Mouse (Mus musculus): ENCODE results near the gene Triap1. TPM values are rescaled to one million over a fixed set of nuclear protein-coding genes. Genes with fewer than 3 reads are reported as not detected.

Triap1 gene
- total and polyA plus RNA-seq, 3 experiments, result 59.2 to 63.2 TPM; not detected in 1

DNA sequence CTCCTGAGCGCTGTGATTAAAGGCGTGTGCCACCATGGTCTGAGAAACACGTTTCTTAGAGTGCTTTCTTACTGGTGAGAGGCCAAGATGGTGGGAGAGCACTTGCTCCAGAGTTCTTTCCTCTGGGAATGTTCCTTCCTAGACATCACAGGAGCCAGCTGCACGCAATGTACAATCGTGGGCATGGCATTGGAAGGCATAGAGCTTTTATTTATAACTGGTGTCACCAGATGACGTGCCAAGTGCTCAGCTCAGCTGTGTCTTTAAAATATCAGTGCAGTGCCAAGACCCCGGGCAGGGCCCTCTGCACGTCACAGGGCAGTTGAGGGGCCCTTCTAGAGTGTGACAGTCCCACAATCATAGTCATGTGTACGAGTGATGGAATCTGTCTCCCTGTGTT is 10.1 kb upstream of the Triap1 start:
- H3K9me3 ChIP-seq (replicated peaks; ENCODE audit: insufficient read depth, low read length), result no peaks in the 10 kb centered on the region
- no peak for DNase-seq (ENCODE audit: low read depth, low spot score)
- H3K4me3 ChIP-seq (ENCODE audit: control insufficient read depth in 1 of 2, insufficient read depth in 1 of 2, low read depth in 2 of 2, low read length in 2 of 2), result no peak overlapping the region
- H3K36me3 ChIP-seq (ENCODE audit: control insufficient read depth in 1 of 2, insufficient read depth in 2 of 2, low read length in 2 of 2), result peaks cover 14 to 46% of the 10 kb centered on the region in 2 experiments
- H3K79me2 ChIP-seq (ENCODE audit: control insufficient read depth, insufficient read depth, low read length, poor library complexity), result peaks cover 54% of the 10 kb centered on the region
- H3K27ac ChIP-seq (ENCODE audit: control insufficient read depth, low read depth, low read length), result no peak overlapping the region
- peaks cover 12 to 30% of the 10 kb centered on the region in 2 experiments for H3K4me1 ChIP-seq (ENCODE audit: control insufficient read depth in 1 of 2, insufficient read depth in 2 of 2, low read length in 2 of 2)
- H3K9ac ChIP-seq (ENCODE audit: control insufficient read depth, low read depth, low read length, poor library complexity, severe bottlenecking), result no peak overlapping the region
- H3K27me3 ChIP-seq (ENCODE audit: control insufficient read depth in 1 of 2, insufficient read depth in 2 of 2, low read length in 2 of 2), result no peaks in the 10 kb centered on the region
- TF ChIP-seq JUND (IDR thresholded peaks at IDR 0.05; ENCODE audit: low read depth, low read length) (no peak), ETS1 (IDR thresholded peaks at IDR 0.05; ENCODE audit: low read depth, low read length) (no peak), MEF2A (IDR thresholded peaks at IDR 0.05; ENCODE audit: extremely low read depth, insufficient replicate concordance, low read depth, low read length, poor library complexity, severe bottlenecking) (no peak), NELFE (IDR thresholded peaks at IDR 0.05; ENCODE audit: low read depth, low read length) (no peak), TBP (IDR thresholded peaks at IDR 0.05; ENCODE audit: low read depth, low read length) (no peak), MYB (IDR thresholded peaks at IDR 0.05; ENCODE audit: low read depth, low read length) (no peak), NRF1 (IDR thresholded peaks at IDR 0.05; ENCODE audit: insufficient read depth, low read depth, low read length, poor library complexity, severe bottlenecking) (no peak), ZNF384 (IDR thresholded peaks at IDR 0.05; ENCODE audit: low read depth, low read length) (no peak), UBTF (IDR thresholded peaks at IDR 0.05; ENCODE audit: borderline replicate concordance, insufficient read depth, low read depth, low read length) (no peak)

DNA sequence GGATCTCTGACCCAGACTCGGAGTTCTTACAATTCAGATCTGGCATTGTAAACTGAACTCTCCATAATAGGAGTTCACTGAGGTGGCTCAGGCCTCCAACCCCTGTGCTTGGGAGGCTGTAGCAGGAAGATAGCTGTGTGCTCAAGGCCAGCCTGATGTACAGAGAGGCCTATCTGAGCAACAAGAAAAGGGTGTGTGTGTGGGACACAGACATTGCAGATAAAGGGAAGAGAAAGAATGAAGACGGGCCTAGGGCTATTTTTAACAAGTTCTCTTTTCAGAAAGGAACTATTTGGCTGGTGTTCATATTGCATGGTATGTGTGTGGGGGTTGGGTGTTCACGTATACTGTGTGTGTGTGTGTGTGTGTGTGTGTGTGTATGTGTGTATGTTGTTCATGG is 7.4 kb upstream of the Triap1 start:
- H3K4me3 ChIP-seq (ENCODE audit: control insufficient read depth in 1 of 2, insufficient read depth in 1 of 2, low read depth in 2 of 2, low read length in 2 of 2), result no peak overlapping the region
- peaks cover 37% of the 10 kb centered on the region for H3K79me2 ChIP-seq (ENCODE audit: control insufficient read depth, insufficient read depth, low read length, poor library complexity)
- no peak overlapping the region for H3K9ac ChIP-seq (ENCODE audit: control insufficient read depth, low read depth, low read length, poor library complexity, severe bottlenecking)
- DNase-seq (ENCODE audit: low read depth, low spot score), result peak; percentile 92
- H3K4me1 ChIP-seq (ENCODE audit: control insufficient read depth in 1 of 2, insufficient read depth in 2 of 2, low read length in 2 of 2), result peaks cover 11 to 27% of the 10 kb centered on the region in 2 experiments
- H3K9me3 ChIP-seq (replicated peaks; ENCODE audit: insufficient read depth, low read length), result no peaks in the 10 kb centered on the region
- H3K36me3 ChIP-seq (ENCODE audit: control insufficient read depth in 1 of 2, insufficient read depth in 2 of 2, low read length in 2 of 2), result peaks cover 16 to 45% of the 10 kb centered on the region in 2 experiments
- H3K27ac ChIP-seq (ENCODE audit: control insufficient read depth, low read depth, low read length), result peak overlapping the region; percentile 76
- no peaks in the 10 kb centered on the region for H3K27me3 ChIP-seq (ENCODE audit: control insufficient read depth in 1 of 2, insufficient read depth in 2 of 2, low read length in 2 of 2)
- peak; percentile 68; the same call in 1 of the 2 replicates for TF ChIP-seq MAZ (IDR thresholded peaks at IDR 0.05; ENCODE audit: low read depth, low read length)
- no peak for TF ChIP-seq CHD1 (IDR thresholded peaks at IDR 0.05; ENCODE audit: low read depth, low read length)
- peak; percentile 24 for TF ChIP-seq SMC3 (IDR thresholded peaks at IDR 0.05; ENCODE audit: low read depth, low read length)
- TF ChIP-seq POLR2AphosphoS2 (IDR thresholded peaks at IDR 0.05; ENCODE audit: low read length), result peak; percentile 67; the same call in 1 of the 2 replicates
- TF ChIP-seq KAT2A (conservative IDR thresholded peaks at IDR 0.05; ENCODE audit: low read depth, low read length), result no peak; the same call in 1 of the 2 replicates
- no peak for TF ChIP-seq NRF1 (IDR thresholded peaks at IDR 0.05; ENCODE audit: insufficient read depth, low read depth, low read length, poor library complexity, severe bottlenecking)
- no peak for TF ChIP-seq GABPA (IDR thresholded peaks at IDR 0.05; ENCODE audit: low read depth, low read length)
- TF ChIP-seq MXI1 (IDR thresholded peaks at IDR 0.05; ENCODE audit: low read depth, low read length), result peak; percentile 70
- TF ChIP-seq TAL1 (IDR thresholded peaks at IDR 0.05; ENCODE audit: low read length), result peak; percentile 90
- peak; percentile 61; the same call in 1 of the 2 replicates for TF ChIP-seq ZMIZ1 (IDR thresholded peaks at IDR 0.05; ENCODE audit: low read depth, low read length)
- no peak for TF ChIP-seq POLR2A (IDR thresholded peaks at IDR 0.05; ENCODE audit: control insufficient read depth in 1 of 2, insufficient read depth in 1 of 2, low read depth in 1 of 2, low read length in 2 of 2, poor library complexity in 1 of 2)
- TF ChIP-seq CHD2 (IDR thresholded peaks at IDR 0.05; ENCODE audit: low read length), result peak; percentile 47; the same call in 1 of the 2 replicates
- peak; percentile 96 for TF ChIP-seq MEF2A (IDR thresholded peaks at IDR 0.05; ENCODE audit: extremely low read depth, insufficient replicate concordance, low read depth, low read length, poor library complexity, severe bottlenecking)
- TF ChIP-seq ETS1 (IDR thresholded peaks at IDR 0.05; ENCODE audit: low read depth, low read length), result peak; percentile 95
- TF ChIP-seq MYC (IDR thresholded peaks at IDR 0.05; ENCODE audit: low read depth, low read length), result peak; percentile 74
- TF ChIP-seq ZC3H11A (IDR thresholded peaks at IDR 0.05; ENCODE audit: low read depth, low read length), result no peak
- TF ChIP-seq NELFE (IDR thresholded peaks at IDR 0.05; ENCODE audit: low read depth, low read length), result no peak
- no peak for TF ChIP-seq CTCF (IDR thresholded peaks at IDR 0.05 in 2 of 3, conservative IDR thresholded peaks at IDR 0.05 in 1 of 3; ENCODE audit: control insufficient read depth in 1 of 3, insufficient read depth in 1 of 3, low read depth in 2 of 3, low read length in 3 of 3, poor library complexity in 1 of 3, severe bottlenecking in 1 of 3)
- TF ChIP-seq GATA1 (IDR thresholded peaks at IDR 0.05; ENCODE audit: low read depth, low read length), result peak; percentile 93
- TF ChIP-seq RAD21 (IDR thresholded peaks at IDR 0.05; ENCODE audit: low read depth, low read length), result no peak
- 0 out of 2 replicates have a peak, but pooled peaks have one; percentile 36 for TF ChIP-seq ELF1 (IDR thresholded peaks at IDR 0.05; ENCODE audit: low read depth, low read length)
- TF ChIP-seq SIN3A (IDR thresholded peaks at IDR 0.05; ENCODE audit: low read length), result peak; percentile 85
- TF ChIP-seq TCF12 (IDR thresholded peaks at IDR 0.05; ENCODE audit: low read depth, low read length), result peak; percentile 89
- peak; percentile 71; the same call in 1 of the 2 replicates for TF ChIP-seq TBP (IDR thresholded peaks at IDR 0.05; ENCODE audit: low read depth, low read length)
- peak; percentile 54; the same call in 1 of the 2 replicates for TF ChIP-seq RCOR1 (IDR thresholded peaks at IDR 0.05; ENCODE audit: low read depth, low read length)
- no peak for TF ChIP-seq USF1 (IDR thresholded peaks at IDR 0.05; ENCODE audit: low read depth, low read length)
- TF ChIP-seq EP300 (IDR thresholded peaks at IDR 0.05; ENCODE audit: low read depth in 1 of 2, low read length in 2 of 2), result peak; percentile 81 to 88
